Mouse (Mus musculus): Measurements from ENCODE around the gene Rab11fip4.

Rab11fip4 gene

GRCm38 (mm10) chr11:79590664-79591590, at the start of gene Rab11fip4:
Gene Rab11fip4, plus strand, starts transcription at chr11:79591212.
- DNase-seq = peak; percentile 65 to 72

- no peak for DNase-seq
These were observed 38.4 kb upstream of the Rab11fip4 start for GRCm38 (mm10) chr11:79552622-79553021.

DNA sequence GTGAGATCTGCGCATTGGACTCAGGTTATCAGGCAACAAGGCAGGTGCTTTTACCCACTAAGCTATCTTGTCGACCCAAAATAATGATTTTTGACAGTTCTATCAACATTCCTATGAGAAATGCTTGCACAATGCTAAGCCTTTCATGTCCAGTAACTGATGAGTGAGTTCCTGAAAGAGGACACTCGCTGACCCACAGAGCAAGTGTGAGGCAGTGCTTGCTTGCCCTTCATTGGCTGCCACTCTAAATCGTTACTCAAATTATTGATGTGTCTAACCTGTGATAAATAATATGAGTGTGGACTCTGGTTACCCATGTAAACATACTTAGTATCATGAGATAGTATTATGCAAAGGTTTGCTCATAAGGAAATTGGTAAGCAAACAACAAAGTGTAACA, 30.5 kb upstream of the Rab11fip4 start:
- DNase-seq = no peak

DNA sequence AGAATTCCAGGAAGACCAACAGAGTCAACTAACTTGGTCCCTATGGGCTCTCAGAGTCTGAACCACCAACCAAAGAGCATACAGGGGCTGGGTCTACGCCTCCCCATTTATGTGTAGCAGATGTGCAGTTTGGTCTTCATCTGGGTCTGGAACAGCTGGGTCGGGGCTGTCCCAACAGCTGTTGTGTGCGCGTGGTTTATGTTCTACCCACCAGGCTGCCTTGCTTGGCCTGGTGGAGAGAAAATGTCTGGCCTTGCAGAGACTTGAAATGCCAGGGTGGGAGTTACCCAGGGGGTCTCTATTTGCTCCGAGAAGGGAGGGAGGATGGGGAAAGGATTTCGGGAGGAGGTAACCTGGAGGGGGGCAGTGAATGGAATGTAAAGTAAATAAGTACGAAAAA, 27.5 kb upstream of the Rab11fip4 start:
- DNase-seq = no peak

DNA sequence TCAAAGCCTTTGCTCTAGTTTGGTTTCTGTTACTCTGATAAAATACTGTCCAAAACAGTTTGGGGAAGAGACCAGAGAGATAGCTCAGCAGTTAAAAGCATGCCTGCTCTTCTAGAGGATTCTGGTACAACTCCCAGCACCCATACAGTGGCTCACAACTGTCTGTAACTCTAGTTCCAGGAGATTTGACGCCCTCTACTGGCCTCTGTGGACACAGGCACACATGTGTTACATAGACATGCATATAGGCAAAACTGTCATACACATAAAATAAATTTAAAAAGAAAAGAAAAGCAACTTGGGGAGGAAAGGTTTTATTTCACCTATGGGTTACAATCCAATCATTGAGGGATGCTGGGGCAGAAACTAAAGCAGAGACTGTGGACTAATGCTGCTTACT, 24.1 kb upstream of the Rab11fip4 start:
- DNase-seq = no peak

DNA sequence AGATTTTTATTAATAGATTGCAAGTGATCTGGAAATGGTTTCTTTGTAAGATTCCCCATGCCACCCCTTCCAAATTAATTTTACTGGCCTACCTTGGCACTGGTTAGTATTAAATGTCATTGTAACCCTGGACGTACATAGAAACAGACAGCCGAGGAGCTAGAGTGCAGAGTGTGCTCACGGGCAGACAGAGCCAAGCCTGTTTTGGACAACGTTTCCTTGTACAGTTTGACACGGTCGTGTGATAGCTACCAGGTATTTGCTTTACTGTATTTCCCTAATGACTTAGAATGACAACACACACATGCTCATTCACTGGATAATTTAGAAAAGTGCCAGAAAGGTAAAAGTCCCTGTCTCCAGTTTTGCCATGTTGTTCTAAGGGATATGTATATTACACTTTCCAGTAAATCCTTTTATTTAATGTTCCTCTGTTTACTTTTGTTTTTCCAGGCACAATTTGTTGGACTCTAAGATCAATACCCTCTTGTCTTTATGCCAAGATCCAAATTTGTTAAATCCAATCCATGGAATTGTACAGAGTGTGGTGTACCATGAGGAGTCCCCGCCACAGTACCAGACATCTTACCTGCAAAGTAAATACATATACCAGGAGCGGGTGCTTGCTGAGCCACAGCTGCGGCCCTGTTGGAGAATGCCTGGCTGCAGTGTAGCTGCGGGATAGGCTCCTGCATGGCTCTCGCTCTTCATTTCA, 22.7 kb upstream of the Rab11fip4 start:
- no peak for DNase-seq

GRCm38 (mm10) chr11:79570319-79570718, 20.7 kb upstream of the Rab11fip4 start:
- DNase-seq = no peak

DNA sequence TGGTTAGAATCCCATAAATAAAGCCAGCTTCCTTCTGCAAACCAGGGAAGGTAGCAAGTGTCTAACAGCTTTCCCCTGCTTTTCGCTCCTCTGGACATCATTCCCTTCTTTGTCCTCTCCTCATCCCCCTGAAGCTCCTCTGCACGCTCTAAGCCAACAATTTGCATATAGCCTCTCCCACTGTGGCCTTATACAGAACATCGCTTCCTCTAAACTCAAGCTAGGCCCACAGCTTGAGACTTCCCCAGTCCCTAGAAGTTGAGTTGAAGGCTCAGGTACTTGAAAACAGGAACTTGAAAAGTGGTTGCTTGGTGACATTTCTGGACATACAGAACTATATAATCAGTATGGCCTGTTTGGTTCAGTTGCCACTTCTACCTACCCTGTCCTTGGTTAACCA, 17.2 kb upstream of the Rab11fip4 start:
- DNase-seq = no peak

DNA sequence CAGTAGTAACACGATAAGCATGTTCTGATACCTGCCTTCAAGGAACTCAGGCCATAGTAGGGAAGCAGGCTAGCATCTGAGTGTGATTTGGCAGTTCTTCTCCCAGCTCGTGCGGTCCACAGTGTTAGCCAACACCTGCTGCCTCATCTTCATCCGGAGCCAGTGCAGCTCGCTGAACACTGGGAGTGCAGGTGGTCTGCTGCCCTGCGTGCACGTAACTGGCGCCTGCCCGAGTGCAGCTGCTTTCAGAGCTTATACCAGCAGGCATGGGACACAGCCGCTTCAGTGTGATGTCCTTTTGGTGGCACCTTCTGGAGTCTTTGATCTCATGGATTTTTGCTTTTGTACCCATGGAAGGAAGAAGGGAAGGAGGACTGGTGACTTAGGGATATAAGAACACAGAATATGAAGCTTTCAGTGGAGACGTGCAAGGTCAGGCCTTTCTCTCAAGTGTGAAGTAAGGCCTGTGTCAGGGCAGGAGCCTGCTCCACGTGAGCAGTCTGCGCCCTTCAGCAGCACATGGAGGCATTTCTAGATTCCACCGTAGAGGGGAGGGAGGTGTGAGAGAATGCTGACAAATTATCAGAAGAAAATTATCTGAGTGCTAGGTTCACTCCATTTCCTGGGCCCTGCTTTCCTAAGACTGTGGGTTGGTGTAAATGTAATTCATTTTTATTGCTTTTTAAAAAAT, 15.5 kb upstream of the Rab11fip4 start:
- DNase-seq = no peak

- DNase-seq = peak; percentile 71 to 83
These were observed 13.3 kb upstream of the Rab11fip4 start for GRCm38 (mm10) chr11:79577741-79578140.

- no peak for DNase-seq
These were observed 10.4 kb upstream of the Rab11fip4 start for GRCm38 (mm10) chr11:79580660-79581059.

DNA sequence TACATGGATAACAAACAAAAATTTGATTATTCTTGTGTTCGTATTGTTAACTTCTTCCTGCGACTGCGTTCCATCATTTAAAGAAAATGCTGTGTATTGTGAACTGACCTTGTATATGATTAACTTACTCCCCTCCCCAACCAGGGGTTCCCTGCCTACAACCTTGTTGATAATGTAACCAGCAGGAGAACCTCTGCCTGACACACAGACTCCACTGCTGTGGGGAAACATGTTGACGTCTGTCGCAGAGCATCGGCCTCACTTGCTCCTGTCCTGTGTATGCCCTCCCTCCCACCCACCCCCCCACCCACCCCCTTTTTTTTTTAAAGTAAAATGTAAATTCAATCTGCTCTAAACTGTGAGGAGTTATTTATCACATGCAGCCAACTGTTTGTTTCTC, 9.8 kb upstream of the Rab11fip4 start:
- no peak for DNase-seq

GRCm38 (mm10) chr11:79584191-79584590, 6.8 kb upstream of the Rab11fip4 start:
- DNase-seq = peak; percentile 76 to 83

DNA sequence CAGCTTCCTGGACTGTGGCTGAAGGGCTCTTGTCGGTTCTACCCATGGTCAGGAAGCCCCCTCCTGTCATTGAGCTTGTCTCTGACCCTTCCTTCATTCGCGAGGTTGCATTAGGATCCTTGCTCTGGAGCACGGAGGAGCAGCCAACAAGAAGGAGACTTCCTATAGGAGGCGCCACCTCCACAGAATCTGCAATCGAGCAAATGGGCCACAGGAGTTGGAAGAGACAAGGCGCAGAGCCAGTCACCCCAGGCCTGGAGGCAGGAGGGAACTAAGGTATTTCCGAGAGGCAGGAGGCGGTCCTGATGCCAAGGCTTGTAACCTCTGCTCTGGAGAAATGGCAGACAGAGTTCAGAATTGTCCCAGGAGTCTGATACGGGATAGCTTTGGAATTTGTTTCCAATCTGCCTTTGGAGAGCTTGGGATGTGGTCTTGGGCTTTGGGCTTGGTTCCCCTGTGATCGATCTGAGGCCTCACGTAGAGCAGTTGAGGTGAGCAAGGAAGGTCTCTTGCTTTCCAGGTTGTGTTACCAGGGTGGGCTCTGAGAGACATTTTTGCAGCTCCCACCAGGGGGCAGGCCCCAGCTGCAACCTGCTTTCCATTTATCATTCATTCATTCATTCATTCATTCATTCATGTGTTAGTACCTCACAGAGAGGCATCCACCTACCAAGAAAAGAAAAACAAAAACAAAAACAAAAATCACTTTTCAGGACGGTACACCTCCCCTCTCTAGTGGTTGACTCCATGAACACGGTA, 1.5 kb upstream of the Rab11fip4 start:
- peak; percentile 50 to 56 for DNase-seq

DNA sequence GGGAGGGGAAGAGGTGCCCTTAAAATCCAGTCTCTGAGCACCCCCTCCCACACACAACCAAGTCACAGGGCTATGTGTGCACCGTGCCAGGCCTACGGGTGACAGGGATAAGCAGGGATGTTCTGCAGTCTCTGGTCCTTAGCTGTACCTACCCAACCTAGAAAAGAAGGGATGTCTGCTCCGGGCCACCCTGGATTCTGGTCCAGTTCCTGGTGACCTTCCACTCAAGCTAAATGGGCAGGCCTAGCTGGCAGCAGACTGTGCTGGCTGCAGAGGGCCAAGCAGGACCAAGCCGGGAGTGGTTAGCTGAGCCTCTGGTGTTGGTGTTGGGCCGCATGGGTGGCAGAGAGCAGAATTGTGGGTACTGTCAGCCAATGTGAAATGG, 571 bp downstream of the Rab11fip4 start:
- peak in 1 of 2 experiments; percentile 60 for DNase-seq

DNA sequence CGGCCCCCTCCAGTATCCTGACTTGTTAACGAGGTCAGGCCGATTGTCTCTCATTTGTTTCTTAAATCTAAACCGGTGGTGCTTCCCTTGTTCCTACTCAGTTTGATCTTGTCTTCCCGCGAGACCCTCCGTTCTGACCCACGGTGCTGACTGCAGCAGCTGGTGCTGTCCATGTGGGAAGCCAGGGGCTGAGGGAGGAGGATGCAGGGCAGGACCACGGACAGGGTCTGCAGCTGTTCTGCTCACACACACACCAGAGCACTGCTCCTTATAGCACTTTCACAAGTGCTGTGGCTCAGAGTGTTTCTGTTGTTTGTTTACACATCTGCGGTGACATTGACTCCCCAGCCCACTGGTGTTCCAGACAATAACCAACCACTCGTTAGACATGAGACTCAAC, 2.5 kb downstream of the Rab11fip4 start:
- no peak for DNase-seq

- DNase-seq = no peak
These were observed 19.4 kb downstream of the Rab11fip4 start for GRCm38 (mm10) chr11:79610454-79610853.

- DNase-seq = peak; percentile 43
These were observed 20.1 kb downstream of the Rab11fip4 start for GRCm38 (mm10) chr11:79611011-79611666.

- peak in 1 of 2 experiments; percentile 25 for DNase-seq
These were observed 21.1 kb downstream of the Rab11fip4 start for GRCm38 (mm10) chr11:79612046-79612600.

GRCm38 (mm10) chr11:79613084-79613483, 22.1 kb downstream of the Rab11fip4 start:
- no peak for DNase-seq

- DNase-seq = no peak
These were observed 22.7 kb downstream of the Rab11fip4 start for GRCm38 (mm10) chr11:79613711-79614110.

- DNase-seq = no peak
These were observed 23.9 kb downstream of the Rab11fip4 start for GRCm38 (mm10) chr11:79614880-79615279.

Data from cerebellum, postnatal 36 days (tissue).